Mouse (Mus musculus): ENCODE results near the gene Pttg1ip. TPM values are rescaled to one million over a fixed set of nuclear protein-coding genes. Genes with fewer than 3 reads are reported as not detected.

Pttg1ip gene
- polyA plus RNA-seq, 1 experiment = 130 TPM

GRCm38 (mm10) chr10:77587091-77587775 lies 5.7 kb downstream of the Pttg1ip start:
- TF ChIP-seq GATA1 (IDR thresholded peaks at IDR 0.05; ENCODE audit: low read length) = no peak

GRCm38 (mm10) chr10:77588036-77588435 lies 6.5 kb downstream of the Pttg1ip start:
- no peak for TF ChIP-seq GATA1 (IDR thresholded peaks at IDR 0.05; ENCODE audit: low read length)

- TF ChIP-seq GATA1 (IDR thresholded peaks at IDR 0.05; ENCODE audit: low read length) = no peak
Observed at GRCm38 (mm10) chr10:77589117-77589516, 7.6 kb downstream of the Pttg1ip start.

- no peak for TF ChIP-seq GATA1 (IDR thresholded peaks at IDR 0.05; ENCODE audit: low read length)
Observed at GRCm38 (mm10) chr10:77589749-77590148, 8.2 kb downstream of the Pttg1ip start.

GRCm38 (mm10) chr10:77590812-77591211 lies 9.3 kb downstream of the Pttg1ip start:
- TF ChIP-seq GATA1 (IDR thresholded peaks at IDR 0.05; ENCODE audit: low read length) = no peak

- no peak for TF ChIP-seq GATA1 (IDR thresholded peaks at IDR 0.05; ENCODE audit: low read length)
Observed at GRCm38 (mm10) chr10:77591546-77591945, 10.0 kb downstream of the Pttg1ip start.

GRCm38 (mm10) chr10:77596060-77596459 lies 14.5 kb downstream of the Pttg1ip start:
- TF ChIP-seq GATA1 (IDR thresholded peaks at IDR 0.05; ENCODE audit: low read length) = no peak

- no peak for TF ChIP-seq GATA1 (IDR thresholded peaks at IDR 0.05; ENCODE audit: low read length)
Observed at GRCm38 (mm10) chr10:77603021-77603420, 21.5 kb downstream of the Pttg1ip start.

GRCm38 (mm10) chr10:77604111-77604510 lies 22.6 kb downstream of the Pttg1ip start:
- TF ChIP-seq GATA1 (IDR thresholded peaks at IDR 0.05; ENCODE audit: low read length) = no peak

- no peak for TF ChIP-seq GATA1 (IDR thresholded peaks at IDR 0.05; ENCODE audit: low read length)
Observed at GRCm38 (mm10) chr10:77604958-77605357, 23.4 kb downstream of the Pttg1ip start.

GRCm38 (mm10) chr10:77605368-77605767 lies 23.8 kb downstream of the Pttg1ip start:
- TF ChIP-seq GATA1 (IDR thresholded peaks at IDR 0.05; ENCODE audit: low read length) = no peak

- no peak for TF ChIP-seq GATA1 (IDR thresholded peaks at IDR 0.05; ENCODE audit: low read length)
Observed at GRCm38 (mm10) chr10:77605908-77606826, 24.6 kb downstream of the Pttg1ip start, which contains the start of the genes Sumo3 and Gm49325. Sumo3 (plus strand) TSS chr10:77606097. Gm49325 (plus strand) TSS chr10:77606197.

GRCm38 (mm10) chr10:77606855-77607254 lies 25.3 kb downstream of the Pttg1ip start:
- no peak for TF ChIP-seq GATA1 (IDR thresholded peaks at IDR 0.05; ENCODE audit: low read length)

GRCm38 (mm10) chr10:77607441-77607840 lies 25.9 kb downstream of the Pttg1ip start:
- TF ChIP-seq GATA1 (IDR thresholded peaks at IDR 0.05; ENCODE audit: low read length) = no peak

- no peak for TF ChIP-seq GATA1 (IDR thresholded peaks at IDR 0.05; ENCODE audit: low read length)
Observed at GRCm38 (mm10) chr10:77608589-77608988, 27.1 kb downstream of the Pttg1ip start.

GRCm38 (mm10) chr10:77610221-77610961 lies 28.9 kb downstream of the Pttg1ip start:
- TF ChIP-seq GATA1 (IDR thresholded peaks at IDR 0.05; ENCODE audit: low read length) = no peak

All from G1E-ER4 (cell line).